Mouse (Mus musculus) myocyte (in vitro differentiated cells): Measurements from ENCODE around the gene Selenoi. TPM values are rescaled to one million over a fixed set of nuclear protein-coding genes. Genes with fewer than 3 reads are reported as not detected.
"Not testable (repeated sequence)": the region's sequence is repeated elsewhere in the genome, so short reads cannot be mapped to it uniquely, and the experiment has no call there.

Experiments
- H3K27me3 ChIP-seq: one replicate; pipeline ENCODE4 v1.6.1; 2011; ENCODE audit not compliant: control insufficient read depth, insufficient read depth, insufficient read length
- H3K36me3 ChIP-seq: one replicate; pipeline ENCODE4 v1.6.1; 2011; ENCODE audit not compliant: control insufficient read depth, insufficient read depth
- H3K4me2 ChIP-seq: one replicate; pipeline ENCODE4 v1.6.1; 2011; ENCODE audit warnings: low read depth, control low read depth
- H3K4me3 ChIP-seq: one replicate; pipeline ENCODE4 v1.5.1; 2011; ENCODE audit warnings: mild to moderate bottlenecking, control low read depth, moderate library complexity
- H3K79me2 ChIP-seq: one replicate; pipeline ENCODE4 v1.6.1; 2011; ENCODE audit not compliant: control insufficient read depth, insufficient read depth
- H3ac ChIP-seq: one replicate; pipeline ENCODE4 v1.6.1; 2011; ENCODE audit not compliant: control insufficient read depth, insufficient read length
- CEBPB ChIP-seq: IDR thresholded peaks from 2 replicates; pipeline ENCODE4 v1.6.1; 2011; ENCODE audit warnings: mild to moderate bottlenecking, moderate library complexity; ENCODE audit not compliant: poor library complexity, insufficient read depth, severe bottlenecking
- E2F4 ChIP-seq: IDR thresholded peaks from one replicate; pipeline ENCODE4 v1.6.1; 2011; ENCODE audit warnings: mild to moderate bottlenecking, control low read depth, moderate library complexity; ENCODE audit not compliant: insufficient read depth
- MAX ChIP-seq: IDR thresholded peaks from one replicate; pipeline ENCODE4 v1.6.1; 2011; ENCODE audit warnings: low read depth, mild to moderate bottlenecking, control low read depth
- MYOD1 ChIP-seq, 3 experiments: IDR thresholded peaks; one replicate each; pipeline ENCODE4 v1.6.1; 2011; ENCODE audit warnings: control low read depth in 2 of 3, low read depth in 2 of 3, mild to moderate bottlenecking in 2 of 3, moderate library complexity in 1 of 3; ENCODE audit not compliant: insufficient read length in 2 of 3, control insufficient read depth in 1 of 3
- MYOG ChIP-seq, 3 experiments: IDR thresholded peaks; one replicate each; pipeline ENCODE4 v1.6.1; 2011; ENCODE audit warnings: control low read depth in 2 of 3, low read depth in 2 of 3, mild to moderate bottlenecking in 2 of 3; ENCODE audit not compliant: insufficient read length in 2 of 3, control insufficient read depth in 1 of 3, insufficient read depth in 1 of 3
- POLR2A ChIP-seq: IDR thresholded peaks from one replicate; pipeline ENCODE4 v1.6.1; 2011; ENCODE audit warnings: low read depth, mild to moderate bottlenecking, control low read depth, moderate library complexity; ENCODE audit not compliant: insufficient read length
- POLR2AphosphoS2 ChIP-seq: IDR thresholded peaks from one replicate; pipeline ENCODE4 v1.6.1; 2011; ENCODE audit warnings: low read depth, control low read depth; ENCODE audit not compliant: insufficient read length
- REST ChIP-seq: IDR thresholded peaks from one replicate; pipeline ENCODE4 v1.6.1; 2011; ENCODE audit warnings: mild to moderate bottlenecking, control low read depth, moderate library complexity; ENCODE audit not compliant: insufficient read depth, insufficient read length
- SRF ChIP-seq: IDR thresholded peaks from one replicate; pipeline ENCODE4 v1.6.1; 2011; ENCODE audit warnings: low read depth; ENCODE audit not compliant: control insufficient read depth, insufficient read length
- TCF12 ChIP-seq: IDR thresholded peaks from one replicate; pipeline ENCODE4 v1.6.1; 2011; ENCODE audit warnings: mild to moderate bottlenecking, control low read depth; ENCODE audit not compliant: poor library complexity, insufficient read depth, severe bottlenecking
- TCF3 ChIP-seq: IDR thresholded peaks from one replicate; pipeline ENCODE4 v1.6.1; 2011; ENCODE audit warnings: low read depth, control low read depth; ENCODE audit not compliant: insufficient read length
- USF1 ChIP-seq: IDR thresholded peaks from one replicate; pipeline ENCODE4 v1.6.1; 2011; ENCODE audit warnings: low read depth, mild to moderate bottlenecking, control low read depth, moderate library complexity
- polyA plus RNA-seq: library from polyadenylated mRNA; unstranded; fragments of >200 nt; fragmentation: generic; extraction: Trizol; gene quantifications from one replicate; pipeline ENCODE4 v1.2.1, GENCODE M21; 2012; ENCODE audit warnings: missing spikeins

The Selenoi gene
- polyA plus RNA-seq, 1 experiment: 11.1 TPM

DNA sequence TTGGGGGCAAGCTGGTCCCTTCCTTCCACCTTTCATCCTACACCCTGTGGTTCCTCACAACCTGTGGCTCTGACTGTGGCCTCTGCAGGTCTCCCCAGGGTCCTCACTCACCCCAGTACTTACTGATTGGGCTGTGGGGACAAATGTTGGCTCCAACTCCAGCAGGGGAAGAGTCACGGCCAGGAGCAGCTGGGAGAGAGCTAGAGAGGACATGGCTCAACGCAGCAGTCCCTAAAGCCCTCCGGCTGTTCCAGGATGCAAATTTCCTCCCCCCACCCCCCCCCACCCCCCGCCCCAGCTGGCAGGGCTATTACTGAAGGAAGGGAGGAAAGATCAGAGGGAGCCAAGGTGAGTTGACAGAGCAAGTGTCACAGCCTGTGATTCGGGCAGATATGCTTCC lies 26.9 kb upstream of the Selenoi start, which contains the start of gene Adgrf3:
TSS of gene Adgrf3 (minus strand) at position 230 of the 400 bp plus-strand sequence.
- no peak within 1 kb of the TSS for H3ac ChIP-seq
- H3K4me2 ChIP-seq: no peak within 1 kb of the TSS
- H3K27me3 ChIP-seq: no peaks in the 10 kb centered on the region
- H3K36me3 ChIP-seq: no peaks in the 10 kb centered on the region
- TF ChIP-seq MYOG (IDR thresholded peaks at IDR 0.05; ENCODE audit: control insufficient read depth in 1 of 3, insufficient read depth in 1 of 3, insufficient read length in 2 of 3, low read depth in 2 of 3) (no peak), POLR2AphosphoS2 (no peak), MYOD1 (IDR thresholded peaks at IDR 0.05; ENCODE audit: control insufficient read depth in 1 of 3, insufficient read length in 2 of 3, low read depth in 2 of 3) (no peak), E2F4 (no peak), MAX (no peak), TCF3 (no peak), CEBPB (no peak), SRF (no peak), USF1 (no peak), TCF12 (no peak), REST (no peak), POLR2A (no peak)
- H3K4me3 ChIP-seq: no peak within 1 kb of the TSS
- no peaks in the 10 kb centered on the region for H3K79me2 ChIP-seq

GRCm38 (mm10) chr5:30207276-30207675 lies 25.1 kb upstream of the Selenoi start:
- Histone ChIP-seq H3ac (no peak overlapping the region), H3K27me3 (no peaks in the 10 kb centered on the region), H3K79me2 (no peaks in the 10 kb centered on the region), H3K4me3 (no peak overlapping the region), H3K36me3 (no peaks in the 10 kb centered on the region), H3K4me2 (no peak overlapping the region)
- TF ChIP-seq POLR2A (no peak), MYOG (IDR thresholded peaks at IDR 0.05; ENCODE audit: control insufficient read depth in 1 of 3, insufficient read depth in 1 of 3, insufficient read length in 2 of 3, low read depth in 2 of 3) (no peak), USF1 (no peak), REST (no peak), CEBPB (no peak), MAX (no peak)

- H3K4me2 ChIP-seq, H3ac ChIP-seq, H3K79me2 ChIP-seq, H3K4me3 ChIP-seq, H3K36me3 ChIP-seq, H3K27me3 ChIP-seq: not testable (repeated sequence)
Measured at GRCm38 (mm10) chr5:30210758-30211157, 21.6 kb upstream of the Selenoi start.

- no peak overlapping the region for H3K4me3 ChIP-seq
- no peak overlapping the region for H3K4me2 ChIP-seq
- no peaks in the 10 kb centered on the region for H3K36me3 ChIP-seq
- H3K79me2 ChIP-seq: no peaks in the 10 kb centered on the region
- H3ac ChIP-seq: no peak overlapping the region
- H3K27me3 ChIP-seq: no peaks in the 10 kb centered on the region
- TF ChIP-seq TCF12 (no peak), POLR2AphosphoS2 (no peak), REST (no peak), CEBPB (no peak), TCF3 (no peak), POLR2A (no peak), MYOD1 (IDR thresholded peaks at IDR 0.05; ENCODE audit: control insufficient read depth in 1 of 3, insufficient read length in 2 of 3, low read depth in 2 of 3) (no peak), USF1 (no peak), MAX (no peak), SRF (no peak), E2F4 (no peak), MYOG (IDR thresholded peaks at IDR 0.05; ENCODE audit: control insufficient read depth in 1 of 3, insufficient read depth in 1 of 3, insufficient read length in 2 of 3, low read depth in 2 of 3) (no peak)
Measured at GRCm38 (mm10) chr5:30214889-30215288, 17.5 kb upstream of the Selenoi start.

DNA sequence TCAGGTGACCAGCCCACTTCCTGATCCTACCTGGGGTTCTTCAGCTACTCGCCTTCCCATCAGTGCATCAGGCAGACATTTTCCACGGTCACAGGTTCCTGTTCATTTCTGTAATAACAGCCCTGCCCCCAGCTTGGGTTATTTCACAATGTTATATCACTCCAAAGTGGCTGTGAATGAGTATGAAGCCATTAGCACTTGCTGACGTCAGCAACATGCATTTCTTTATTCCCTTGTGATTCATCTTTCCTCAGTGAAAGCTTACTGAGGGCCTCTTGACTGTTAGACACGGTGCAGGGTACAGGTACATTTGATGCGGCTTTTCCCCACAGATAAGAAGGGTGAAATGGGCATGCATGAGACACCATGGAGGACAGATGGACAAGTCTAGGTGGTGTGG lies 16.4 kb upstream of the Selenoi start:
- H3K36me3 ChIP-seq: no peaks in the 10 kb centered on the region
- no peak for TF ChIP-seq REST
- TF ChIP-seq POLR2A: no peak
- no peak for TF ChIP-seq E2F4
- no peak for TF ChIP-seq POLR2AphosphoS2
- TF ChIP-seq CEBPB: no peak
- no peak for TF ChIP-seq SRF
- no peak for TF ChIP-seq MAX
- no peak for TF ChIP-seq MYOD1 (IDR thresholded peaks at IDR 0.05; ENCODE audit: control insufficient read depth in 1 of 3, insufficient read length in 2 of 3, low read depth in 2 of 3)
- H3K79me2 ChIP-seq: no peaks in the 10 kb centered on the region

More for the DNA sequence above, 16.4 kb upstream of the Selenoi start:
- H3ac ChIP-seq: no peak overlapping the region
- no peak overlapping the region for H3K4me3 ChIP-seq
- no peaks in the 10 kb centered on the region for H3K27me3 ChIP-seq
- H3K4me2 ChIP-seq: no peak overlapping the region
